Mouse (Mus musculus): ENCODE data around the gene Hbb-y. TPM values are rescaled to one million over a fixed set of nuclear protein-coding genes. Genes with fewer than 3 reads are reported as not detected.
"Not testable (repeated sequence)": the region's sequence is repeated elsewhere in the genome, so short reads cannot be mapped to it uniquely, and the experiment has no call there.

The Hbb-y gene
- polyA plus RNA-seq, 1 experiment from 2014 or later, result 8,935 TPM

DNA sequence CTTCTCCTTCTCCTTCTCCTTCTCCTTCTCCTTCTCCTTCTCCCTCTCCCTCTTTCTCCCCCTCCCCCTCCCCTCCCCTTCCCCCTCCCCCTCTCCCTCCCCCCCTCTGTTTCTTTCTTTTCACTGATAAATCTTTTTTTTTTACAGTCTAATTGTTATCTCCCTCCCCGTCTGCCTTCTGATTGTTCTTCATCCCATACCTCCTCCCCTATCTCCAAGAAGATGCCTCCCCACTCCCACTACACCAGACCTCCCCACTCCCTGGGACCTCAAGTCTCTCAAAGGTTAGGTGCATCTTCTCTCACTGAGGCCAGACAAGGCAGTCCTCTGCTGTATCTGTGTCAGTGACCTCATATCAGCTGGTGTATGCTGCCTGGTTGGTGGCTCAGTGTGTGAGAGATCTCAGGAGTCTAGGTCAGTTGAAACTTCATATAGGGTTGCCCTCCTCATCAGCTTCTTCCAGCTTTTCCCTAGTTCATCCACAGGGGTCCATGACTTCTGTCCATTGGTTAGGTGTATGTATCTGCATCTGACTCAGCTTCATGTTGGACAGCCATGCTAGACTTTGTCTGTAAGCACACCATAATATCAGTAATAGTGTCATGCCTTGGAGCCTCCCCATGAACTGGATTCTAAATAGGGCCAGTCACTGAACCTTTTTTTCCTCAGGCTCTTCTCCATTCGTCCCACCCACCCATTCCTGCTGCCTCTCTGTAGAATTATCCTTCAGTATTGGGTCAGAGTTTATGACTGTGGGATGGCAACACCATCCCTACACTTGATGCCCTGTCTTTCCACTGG lies 8.3 kb downstream of the Hbb-y start:
- H3K4me2 ChIP-seq, result no peak overlapping the region
- H3K36me3 ChIP-seq, result no peaks in the 10 kb centered on the region
- no peaks in the 10 kb centered on the region for H3K9me3 ChIP-seq
- H3K4me3 ChIP-seq (replicated peaks), result no peak overlapping the region
- H3K4me1 ChIP-seq (replicated peaks), result no peaks in the 10 kb centered on the region
- H3K27me3 ChIP-seq, result no peaks in the 10 kb centered on the region
- ATAC-seq (ENCODE audit: insufficient number of reproducible peaks, insufficient read depth, low FRiP score, low TSS enrichment, low read depth), result no peak
- WGBS, result 52% methylated on average over 2 of the region's 2 CpGs
- no peak overlapping the region for H3K9ac ChIP-seq (replicated peaks)
- H3K27ac ChIP-seq, result no peak overlapping the region

DNA sequence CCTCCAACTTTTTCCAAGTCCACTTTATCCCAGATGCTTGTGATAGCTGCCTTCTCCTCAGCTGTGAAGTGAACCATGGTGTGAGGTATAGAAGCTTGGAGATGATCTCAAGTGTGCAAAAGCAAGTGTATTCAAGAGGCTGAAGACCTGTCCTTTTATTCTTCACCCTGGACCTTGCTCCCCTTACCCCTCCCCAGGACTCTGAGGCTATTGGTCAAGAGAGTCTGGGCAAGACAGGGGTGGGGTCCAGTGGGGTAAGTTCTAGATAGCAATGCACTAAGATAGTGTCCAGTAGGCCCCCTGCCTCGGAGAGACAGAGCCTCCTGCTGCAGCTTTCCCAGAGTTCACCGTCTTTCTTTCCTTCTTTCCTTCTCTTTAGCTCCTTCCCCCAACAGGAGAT lies 10.0 kb downstream of the Hbb-y start, which contains the start of gene Hbb-bh1:
TSS of gene Hbb-bh1 (minus strand) at position 131 of the 400 bp plus-strand sequence.
- no peaks in the 10 kb centered on the region for H3K4me1 ChIP-seq (replicated peaks)
- no peak within 1 kb of the TSS for H3K9ac ChIP-seq (replicated peaks)
- H3K27ac ChIP-seq, result no peak within 1 kb of the TSS
- WGBS, result 76% methylated on average over 2 of the region's 2 CpGs
- H3K4me3 ChIP-seq (replicated peaks), result no peak within 1 kb of the TSS
- no peak within 1 kb of the TSS for H3K4me2 ChIP-seq
- H3K36me3 ChIP-seq, result no peaks in the 10 kb centered on the region
- H3K9me3 ChIP-seq, result no peaks in the 10 kb centered on the region
- H3K27me3 ChIP-seq, result no peaks in the 10 kb centered on the region
- ATAC-seq (ENCODE audit: insufficient number of reproducible peaks, insufficient read depth, low FRiP score, low TSS enrichment, low read depth), result no peak

DNA sequence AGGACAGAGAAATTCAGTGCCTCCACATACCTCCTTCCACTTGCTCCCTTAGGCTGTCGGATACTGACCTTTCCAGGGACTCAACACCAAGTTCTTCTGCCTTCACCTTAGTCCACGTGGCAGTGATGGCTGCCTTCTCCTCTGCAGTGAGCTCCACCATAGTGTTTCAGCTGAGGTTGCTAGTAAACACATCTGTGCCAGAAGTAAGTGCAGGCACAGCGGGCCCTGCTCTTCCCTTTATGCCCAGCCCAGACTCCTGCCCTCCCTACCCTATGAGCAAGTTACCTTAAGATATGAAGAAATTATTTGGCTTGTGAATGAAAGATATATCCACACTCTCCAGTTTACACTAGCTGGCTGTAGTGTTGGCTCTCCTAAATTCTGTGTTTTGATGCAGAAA lies 12.7 kb downstream of the Hbb-y start, which contains the start of gene Hbb-bh2:
TSS of gene Hbb-bh2 (minus strand) at position 253 of the 400 bp plus-strand sequence.
- Histone ChIP-seq H3K4me2 (no peak within 1 kb of the TSS), H3K9me3 (no peaks in the 10 kb centered on the region), H3K27ac (no peak within 1 kb of the TSS), H3K4me1 (replicated peaks) (no peaks in the 10 kb centered on the region), H3K27me3 (no peaks in the 10 kb centered on the region), H3K36me3 (no peaks in the 10 kb centered on the region), H3K9ac (replicated peaks) (no peak within 1 kb of the TSS), H3K4me3 (replicated peaks) (no peak within 1 kb of the TSS)
- WGBS, result 64% methylated on average over 3 of the region's 3 CpGs
- no peak for ATAC-seq (ENCODE audit: insufficient number of reproducible peaks, insufficient read depth, low FRiP score, low TSS enrichment, low read depth)

DNA sequence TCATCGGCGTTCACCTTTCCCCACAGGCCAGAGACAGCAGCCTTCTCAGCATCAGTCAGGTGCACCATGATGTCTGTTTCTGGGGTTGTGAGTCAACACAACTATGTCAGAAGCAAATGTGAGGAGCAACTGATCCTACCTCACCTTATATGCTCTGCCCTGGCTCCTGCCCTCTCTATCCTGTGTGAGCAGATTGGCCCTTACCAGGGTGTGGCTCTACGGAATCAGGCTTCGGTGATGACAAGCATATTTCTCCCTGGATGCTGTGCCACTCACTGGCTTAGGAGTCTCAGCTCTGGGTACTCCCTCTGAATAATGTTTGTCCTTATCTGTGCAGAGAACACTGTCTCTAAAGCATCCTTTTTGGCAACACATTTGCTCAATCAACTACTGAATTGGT lies 25.2 kb downstream of the Hbb-y start, which contains the start of gene Hbb-bs:
TSS of gene Hbb-bs (minus strand) at position 289 of the 400 bp plus-strand sequence.
- no peaks in the 10 kb centered on the region for H3K9me3 ChIP-seq
- H3K36me3 ChIP-seq, result no peaks in the 10 kb centered on the region
- H3K9ac ChIP-seq (replicated peaks), result no peak within 1 kb of the TSS
- no peaks in the 10 kb centered on the region for H3K4me1 ChIP-seq (replicated peaks)
- H3K27me3 ChIP-seq, result no peaks in the 10 kb centered on the region
- no peak within 1 kb of the TSS for H3K27ac ChIP-seq
- H3K4me2 ChIP-seq, result no peak within 1 kb of the TSS
- no peak within 1 kb of the TSS for H3K4me3 ChIP-seq (replicated peaks)
- ATAC-seq (ENCODE audit: insufficient number of reproducible peaks, insufficient read depth, low FRiP score, low TSS enrichment, low read depth), result no peak
- 90% methylated on average over 4 of the region's 4 CpGs for WGBS

- ATAC-seq (ENCODE audit: insufficient number of reproducible peaks, insufficient read depth, low FRiP score, low TSS enrichment, low read depth); H3K27me3 ChIP-seq; H3K36me3 ChIP-seq; H3K9ac ChIP-seq (replicated peaks); H3K4me3 ChIP-seq (replicated peaks); H3K27ac ChIP-seq; H3K4me2 ChIP-seq; H3K9me3 ChIP-seq; H3K4me1 ChIP-seq (replicated peaks): not testable (repeated sequence)
- no CpG with 5 or more reads among the region's 2 CpGs for WGBS
Measured at GRCm38 (mm10) chr7:103827139-103827538, 25.9 kb downstream of the Hbb-y start.

DNA sequence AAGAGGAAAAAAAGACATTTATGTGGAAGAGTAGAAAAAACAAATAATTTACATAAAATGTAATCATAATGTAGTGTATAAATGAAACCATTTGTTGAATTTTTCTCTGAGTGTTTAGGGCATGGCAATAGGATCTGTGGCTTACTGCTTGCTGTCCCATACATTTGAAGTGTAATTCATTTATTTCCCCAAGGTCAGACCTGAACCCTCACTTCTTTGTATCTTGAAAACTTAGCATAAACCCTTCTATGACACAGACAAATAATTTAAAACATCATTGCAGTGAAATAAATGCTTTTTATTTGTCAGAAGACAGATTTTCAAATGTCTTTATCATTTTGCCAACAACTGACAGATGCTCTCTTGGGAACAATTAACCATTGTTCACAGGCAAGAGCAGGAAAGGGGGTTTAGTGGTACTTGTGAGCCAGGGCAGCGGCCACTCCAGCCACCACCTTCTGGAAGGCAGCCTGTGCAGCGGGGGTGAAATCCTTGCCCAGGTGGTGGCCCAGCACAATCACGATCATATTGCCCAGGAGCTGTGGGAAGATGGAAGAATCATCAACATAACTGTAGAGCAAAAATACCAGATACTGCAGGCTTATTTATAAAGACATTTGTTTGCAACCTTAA lies 26.6 kb downstream of the Hbb-y start:
- H3K27ac ChIP-seq, result no peak overlapping the region
- ATAC-seq (ENCODE audit: insufficient number of reproducible peaks, insufficient read depth, low FRiP score, low TSS enrichment, low read depth), result no peak
- H3K4me1 ChIP-seq (replicated peaks), result no peaks in the 10 kb centered on the region
- no peak overlapping the region for H3K4me2 ChIP-seq
- 78% methylated on average over 3 of the region's 3 CpGs for WGBS
- H3K4me3 ChIP-seq (replicated peaks), result no peak overlapping the region
- H3K9ac ChIP-seq (replicated peaks), result no peak overlapping the region
- H3K36me3 ChIP-seq, result no peaks in the 10 kb centered on the region
- H3K9me3 ChIP-seq, result no peaks in the 10 kb centered on the region
- no peaks in the 10 kb centered on the region for H3K27me3 ChIP-seq

DNA sequence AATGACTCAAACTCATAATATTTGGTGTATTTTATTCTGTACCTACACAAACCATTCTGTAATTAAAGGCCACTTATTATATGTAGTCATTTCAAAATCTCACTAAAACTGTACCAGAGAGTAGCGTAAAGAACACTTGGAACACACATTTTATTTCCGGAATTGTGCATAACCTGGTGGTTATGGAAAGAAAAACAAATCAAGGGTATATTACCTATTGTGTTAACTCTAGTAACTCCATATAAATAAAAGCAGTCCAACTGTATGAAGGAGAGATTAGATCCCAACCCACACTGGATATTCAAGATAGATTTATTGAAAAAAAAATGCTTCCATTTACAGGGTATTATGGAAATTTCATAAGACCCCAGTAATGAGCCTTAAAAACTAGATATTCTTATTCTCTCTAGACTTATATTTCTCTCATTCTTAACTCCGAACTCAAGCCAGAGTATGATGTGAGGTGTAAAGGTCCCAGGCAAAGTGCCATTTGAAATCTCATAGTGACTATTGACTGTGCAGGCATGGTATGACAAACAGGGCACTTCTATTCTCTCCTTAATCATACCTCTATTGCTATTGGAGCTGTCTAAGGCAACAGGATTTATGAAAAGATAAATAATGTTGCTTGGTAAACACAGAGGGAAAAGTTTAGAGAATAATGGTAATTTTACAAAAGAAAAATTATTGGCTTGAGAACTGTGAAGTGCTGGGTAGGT lies 27.3 kb downstream of the Hbb-y start:
- ATAC-seq (ENCODE audit: insufficient number of reproducible peaks, insufficient read depth, low FRiP score, low TSS enrichment, low read depth), result no peak
- no peaks in the 10 kb centered on the region for H3K9me3 ChIP-seq
- H3K9ac ChIP-seq (replicated peaks), result no peak overlapping the region
- H3K4me1 ChIP-seq (replicated peaks), result no peaks in the 10 kb centered on the region
- H3K27ac ChIP-seq, result no peak overlapping the region
- no peak overlapping the region for H3K4me2 ChIP-seq
- WGBS, result 91% methylated on average over 3 of the region's 3 CpGs
- H3K36me3 ChIP-seq, result no peaks in the 10 kb centered on the region
- no peak overlapping the region for H3K4me3 ChIP-seq (replicated peaks)
- H3K27me3 ChIP-seq, result no peaks in the 10 kb centered on the region

DNA sequence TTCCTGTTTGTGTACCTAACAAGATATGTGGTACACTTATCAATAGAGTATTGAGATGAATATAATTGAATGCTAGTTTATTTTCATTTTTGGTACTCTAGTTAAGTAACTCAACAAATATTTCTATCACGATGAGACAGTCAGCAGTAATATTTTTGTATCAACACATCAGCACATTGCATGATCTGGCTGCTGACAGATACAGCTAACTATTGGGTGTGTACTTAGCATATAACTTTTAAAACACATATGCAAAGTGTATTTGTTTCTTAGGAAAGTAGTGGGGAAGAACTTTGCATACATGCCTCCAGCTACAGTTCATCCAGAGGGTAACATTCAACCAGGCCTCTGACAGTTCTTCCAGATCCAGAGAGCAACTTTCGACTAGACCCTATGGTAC lies 28.4 kb downstream of the Hbb-y start:
- 75% methylated on average over 2 of the region's 2 CpGs for WGBS

GRCm38 (mm10) chr7:103815085-103815484 lies 37.9 kb downstream of the Hbb-y start:
- not testable (repeated sequence) for H3K4me2 ChIP-seq; H3K9ac ChIP-seq (replicated peaks); H3K4me1 ChIP-seq (replicated peaks); H3K36me3 ChIP-seq; ATAC-seq (ENCODE audit: insufficient number of reproducible peaks, insufficient read depth, low FRiP score, low TSS enrichment, low read depth); H3K27ac ChIP-seq; H3K4me3 ChIP-seq (replicated peaks); H3K27me3 ChIP-seq; H3K9me3 ChIP-seq
- WGBS, result 67% methylated on average over 1 of the region's 2 CpGs

More for the DNA sequence above, 28.4 kb downstream of the Hbb-y start:
- Histone ChIP-seq H3K9ac (replicated peaks) (no peak overlapping the region), H3K27ac (no peak overlapping the region), H3K36me3 (no peaks in the 10 kb centered on the region), H3K4me3 (replicated peaks) (no peak overlapping the region), H3K4me1 (replicated peaks) (no peaks in the 10 kb centered on the region), H3K27me3 (no peaks in the 10 kb centered on the region), H3K4me2 (no peak overlapping the region), H3K9me3 (no peaks in the 10 kb centered on the region)
- ATAC-seq (ENCODE audit: insufficient number of reproducible peaks, insufficient read depth, low FRiP score, low TSS enrichment, low read depth), result no peak

DNA sequence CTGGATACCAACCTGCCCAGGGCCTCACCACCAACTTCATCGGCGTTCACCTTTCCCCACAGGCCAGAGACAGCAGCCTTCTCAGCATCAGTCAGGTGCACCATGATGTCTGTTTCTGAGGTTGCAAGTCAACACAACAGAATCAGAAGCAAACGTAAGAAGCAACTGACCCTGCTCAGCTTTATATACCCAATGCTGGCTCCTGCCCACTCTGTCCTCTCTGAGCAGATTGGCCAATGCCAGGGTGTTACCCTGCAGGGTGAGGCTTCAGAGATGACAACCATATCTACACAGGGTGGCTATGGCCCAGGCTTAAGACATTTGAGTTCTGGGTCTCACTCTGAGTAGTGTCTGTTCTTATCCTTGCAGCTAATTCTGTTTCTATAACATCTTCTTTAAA lies 39.2 kb downstream of the Hbb-y start, which contains the start of gene Hbb-bt:
TSS of gene Hbb-bt (minus strand) at position 231 of the 400 bp plus-strand sequence.
- 78% methylated on average over 3 of the region's 3 CpGs for WGBS
- Histone ChIP-seq H3K9ac (replicated peaks) (no peak within 1 kb of the TSS), H3K4me2 (no peak within 1 kb of the TSS), H3K9me3 (no peaks in the 10 kb centered on the region), H3K4me1 (replicated peaks) (no peaks in the 10 kb centered on the region), H3K36me3 (no peaks in the 10 kb centered on the region), H3K27ac (no peak within 1 kb of the TSS), H3K4me3 (replicated peaks) (no peak within 1 kb of the TSS), H3K27me3 (no peaks in the 10 kb centered on the region)
- ATAC-seq (ENCODE audit: insufficient number of reproducible peaks, insufficient read depth, low FRiP score, low TSS enrichment, low read depth), result no peak

GRCm38 (mm10) chr7:103813152-103813551 lies 39.9 kb downstream of the Hbb-y start:
- no CpG with 5 or more reads among the region's 3 CpGs for WGBS
- not testable (repeated sequence) for H3K9me3 ChIP-seq; H3K36me3 ChIP-seq; ATAC-seq (ENCODE audit: insufficient number of reproducible peaks, insufficient read depth, low FRiP score, low TSS enrichment, low read depth); H3K4me1 ChIP-seq (replicated peaks); H3K4me3 ChIP-seq (replicated peaks); H3K4me2 ChIP-seq; H3K9ac ChIP-seq (replicated peaks); H3K27me3 ChIP-seq; H3K27ac ChIP-seq

All from limb, embryonic 12.5 days (tissue).